Mouse (Mus musculus): ENCODE measurements at regions not wholly inside any gene's neighbourhood (a gene's known extent, or its start where the extent isn't known, plus 50 kb on each side); places are given as distances from the start of the nearest gene placed in this dataset.

- ATAC-seq (no peak), DNase-seq (no peak)
- no peak overlapping the region for H3K27ac ChIP-seq (ENCODE audit: low read depth, low read length)
- H3K27me3 ChIP-seq (ENCODE audit: insufficient read depth, low read length) = no peaks in the 10 kb centered on the region
- no peak overlapping the region for H3K4me3 ChIP-seq (ENCODE audit: low read depth, low read length)
- no peak for TF ChIP-seq CTCF (IDR thresholded peaks at IDR 0.05; ENCODE audit: low read depth)
- no peaks in the 10 kb centered on the region for H3K36me3 ChIP-seq (ENCODE audit: insufficient read depth)
- H3K4me2 ChIP-seq (ENCODE audit: low read depth) = no peak overlapping the region
- H3K4me1 ChIP-seq (ENCODE audit: insufficient read depth) = no peaks in the 10 kb centered on the region; the same call in 1 of the 2 replicates
- no peak overlapping the region for H3K9ac ChIP-seq
- WGBS = 68% methylated on average over 1 of the region's 1 CpGs
- H3K9me3 ChIP-seq (ENCODE audit: low read length) = no peaks in the 10 kb centered on the region
Measured at GRCm38 (mm10) chr3:18733540-18733939, 785.3 kb downstream of the Cypt12 start.

GRCm38 (mm10) chr3:18738946-18739345 is 790.7 kb downstream of the Cypt12 start:
- Histone ChIP-seq H3K36me3 (ENCODE audit: insufficient read depth) (no peaks in the 10 kb centered on the region), H3K9ac (no peak overlapping the region), H3K4me2 (ENCODE audit: low read depth) (no peak overlapping the region), H3K27ac (ENCODE audit: low read depth, low read length) (no peak overlapping the region), H3K9me3 (ENCODE audit: low read length) (no peaks in the 10 kb centered on the region), H3K4me3 (ENCODE audit: low read depth, low read length) (no peak overlapping the region), H3K4me1 (ENCODE audit: insufficient read depth) (no peaks in the 10 kb centered on the region), H3K27me3 (ENCODE audit: insufficient read depth, low read length) (no peaks in the 10 kb centered on the region)
- DNase-seq = no peak
- no peak for TF ChIP-seq CTCF (IDR thresholded peaks at IDR 0.05; ENCODE audit: low read depth)
- ATAC-seq = no peak

GRCm38 (mm10) chr3:18740344-18740743 is 792.1 kb downstream of the Cypt12 start:
- no peak for ATAC-seq
- WGBS = 84% methylated on average over 4 of the region's 4 CpGs

DNA sequence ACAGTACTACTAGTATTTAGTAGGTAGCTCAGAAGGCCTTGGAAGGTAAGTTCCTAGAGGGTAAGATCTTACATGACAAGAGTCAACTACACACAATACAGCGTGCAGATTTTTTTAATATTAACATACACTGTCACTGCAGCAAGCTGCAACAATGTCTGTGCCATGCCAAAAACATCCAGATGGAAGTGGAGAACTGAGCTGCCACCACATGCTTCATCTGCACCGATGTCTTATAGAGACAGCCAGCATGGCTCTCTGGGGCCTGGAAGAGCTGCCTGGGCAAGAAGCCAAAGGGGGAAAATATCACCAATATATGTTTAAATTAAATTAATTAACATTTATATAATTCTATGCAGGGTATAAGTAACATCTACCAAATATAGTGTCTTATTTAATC is 795.3 kb downstream of the Cypt12 start:
- H3K9me3 ChIP-seq (ENCODE audit: low read length) = no peaks in the 10 kb centered on the region
- no peak for TF ChIP-seq CTCF (IDR thresholded peaks at IDR 0.05; ENCODE audit: low read depth)
- H3K27ac ChIP-seq (ENCODE audit: low read depth, low read length) = no peak overlapping the region
- 63% methylated on average over 2 of the region's 2 CpGs for WGBS
- no peaks in the 10 kb centered on the region for H3K27me3 ChIP-seq (ENCODE audit: insufficient read depth, low read length)
- no peak overlapping the region for H3K4me3 ChIP-seq (ENCODE audit: low read depth, low read length)
- H3K4me1 ChIP-seq (ENCODE audit: insufficient read depth) = no peaks in the 10 kb centered on the region
- H3K9ac ChIP-seq = no peak overlapping the region
- no peaks in the 10 kb centered on the region for H3K36me3 ChIP-seq (ENCODE audit: insufficient read depth)
- no peak for DNase-seq
- no peak overlapping the region for H3K4me2 ChIP-seq (ENCODE audit: low read depth)
- ATAC-seq = peak; percentile 47

More at GRCm38 (mm10) chr3:18740344-18740743, 792.1 kb downstream of the Cypt12 start:
- Histone ChIP-seq H3K27ac (ENCODE audit: low read depth, low read length) (no peak overlapping the region), H3K9me3 (ENCODE audit: low read length) (no peaks in the 10 kb centered on the region), H3K27me3 (ENCODE audit: insufficient read depth, low read length) (no peaks in the 10 kb centered on the region), H3K4me2 (ENCODE audit: low read depth) (no peak overlapping the region), H3K9ac (no peak overlapping the region), H3K4me3 (ENCODE audit: low read depth, low read length) (no peak overlapping the region), H3K4me1 (ENCODE audit: insufficient read depth) (no peaks in the 10 kb centered on the region), H3K36me3 (ENCODE audit: insufficient read depth) (no peaks in the 10 kb centered on the region)
- no peak for TF ChIP-seq CTCF (IDR thresholded peaks at IDR 0.05; ENCODE audit: low read depth)
- no peak for DNase-seq

- Histone ChIP-seq H3K9ac (no peak overlapping the region), H3K4me1 (ENCODE audit: insufficient read depth) (no peaks in the 10 kb centered on the region), H3K4me3 (ENCODE audit: low read depth, low read length) (no peak overlapping the region), H3K4me2 (ENCODE audit: low read depth) (no peak overlapping the region), H3K36me3 (ENCODE audit: insufficient read depth) (no peaks in the 10 kb centered on the region), H3K9me3 (ENCODE audit: low read length) (no peaks in the 10 kb centered on the region), H3K27me3 (ENCODE audit: insufficient read depth, low read length) (no peaks in the 10 kb centered on the region), H3K27ac (ENCODE audit: low read depth, low read length) (no peak overlapping the region)
- ATAC-seq (no peak), DNase-seq (no peak)
- TF ChIP-seq CTCF (IDR thresholded peaks at IDR 0.05; ENCODE audit: low read depth) = no peak
- 62% methylated on average over 3 of the region's 3 CpGs for WGBS
Measured at GRCm38 (mm10) chr3:18744216-18744615, 796.0 kb downstream of the Cypt12 start.

DNA sequence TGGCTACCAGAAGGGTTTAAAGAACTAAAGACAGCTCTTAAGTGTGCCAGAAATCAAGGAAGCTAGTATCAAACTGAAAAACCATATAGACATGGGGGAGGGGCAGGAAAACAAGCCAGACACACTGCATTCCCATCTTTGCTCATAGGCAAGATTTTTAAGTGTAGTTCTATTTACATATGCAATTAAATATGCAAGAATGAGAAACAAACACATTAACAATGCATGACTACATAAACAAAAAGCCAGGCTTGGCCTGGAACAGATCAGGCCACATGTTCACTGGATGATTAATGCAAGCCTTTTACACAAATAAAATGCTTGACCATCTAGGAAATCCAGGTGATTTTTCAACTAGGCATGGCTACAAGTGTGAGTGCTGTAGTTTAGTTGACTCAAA is 798.0 kb downstream of the Cypt12 start:
- no peak for TF ChIP-seq CTCF (IDR thresholded peaks at IDR 0.05; ENCODE audit: low read depth)
- Histone ChIP-seq H3K9me3 (ENCODE audit: low read length) (no peaks in the 10 kb centered on the region), H3K4me2 (ENCODE audit: low read depth) (no peak overlapping the region), H3K27me3 (ENCODE audit: insufficient read depth, low read length) (no peaks in the 10 kb centered on the region), H3K27ac (ENCODE audit: low read depth, low read length) (no peak overlapping the region), H3K4me1 (ENCODE audit: insufficient read depth) (no peaks in the 10 kb centered on the region), H3K9ac (no peak overlapping the region), H3K36me3 (ENCODE audit: insufficient read depth) (no peaks in the 10 kb centered on the region), H3K4me3 (ENCODE audit: low read depth, low read length) (no peak overlapping the region)
- ATAC-seq = no peak
- no peak for DNase-seq

DNA sequence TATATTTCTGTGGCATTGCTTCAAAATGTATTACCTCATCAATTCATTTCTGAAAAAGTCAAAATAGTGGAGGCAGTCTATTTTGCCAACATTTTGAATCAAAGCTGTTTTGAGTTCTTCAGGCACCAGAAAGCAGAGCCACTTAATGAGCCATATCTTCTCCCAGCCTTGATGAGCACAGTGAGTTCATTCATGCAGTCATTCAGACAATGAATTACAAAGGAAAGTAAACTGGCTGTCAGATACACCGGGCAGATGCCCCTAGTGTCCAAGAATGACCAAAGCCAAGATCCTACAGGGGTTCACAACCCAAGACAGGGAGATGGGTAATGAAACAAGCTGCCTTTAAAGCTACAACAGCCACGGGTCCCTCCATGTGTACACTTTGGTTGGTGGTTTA is 798.7 kb downstream of the Cypt12 start:
- ATAC-seq (no peak), DNase-seq (no peak)
- Histone ChIP-seq H3K9me3 (ENCODE audit: low read length) (no peaks in the 10 kb centered on the region), H3K27me3 (ENCODE audit: insufficient read depth, low read length) (no peaks in the 10 kb centered on the region), H3K4me2 (ENCODE audit: low read depth) (no peak overlapping the region), H3K4me3 (ENCODE audit: low read depth, low read length) (no peak overlapping the region), H3K27ac (ENCODE audit: low read depth, low read length) (no peak overlapping the region), H3K4me1 (ENCODE audit: insufficient read depth) (no peaks in the 10 kb centered on the region), H3K36me3 (ENCODE audit: insufficient read depth) (no peaks in the 10 kb centered on the region), H3K9ac (no peak overlapping the region)
- 64% methylated on average over 2 of the region's 2 CpGs for WGBS
- no peak for TF ChIP-seq CTCF (IDR thresholded peaks at IDR 0.05; ENCODE audit: low read depth)

Measured in forebrain, postnatal 0 days (tissue).